Mouse (Mus musculus) telencephalon, adult 2 months (tissue): ENCODE data around the gene Haus8.
"Not testable (repeated sequence)": the region's sequence is repeated elsewhere in the genome, so short reads cannot be mapped to it uniquely, and the experiment has no call there.

Source experiments
- DNase-seq: peaks from one replicate; pipeline ENCODE4 v3.0.0-alpha.2; 2011; ENCODE audit warnings: low read depth, low spot score

Haus8 gene

DNA sequence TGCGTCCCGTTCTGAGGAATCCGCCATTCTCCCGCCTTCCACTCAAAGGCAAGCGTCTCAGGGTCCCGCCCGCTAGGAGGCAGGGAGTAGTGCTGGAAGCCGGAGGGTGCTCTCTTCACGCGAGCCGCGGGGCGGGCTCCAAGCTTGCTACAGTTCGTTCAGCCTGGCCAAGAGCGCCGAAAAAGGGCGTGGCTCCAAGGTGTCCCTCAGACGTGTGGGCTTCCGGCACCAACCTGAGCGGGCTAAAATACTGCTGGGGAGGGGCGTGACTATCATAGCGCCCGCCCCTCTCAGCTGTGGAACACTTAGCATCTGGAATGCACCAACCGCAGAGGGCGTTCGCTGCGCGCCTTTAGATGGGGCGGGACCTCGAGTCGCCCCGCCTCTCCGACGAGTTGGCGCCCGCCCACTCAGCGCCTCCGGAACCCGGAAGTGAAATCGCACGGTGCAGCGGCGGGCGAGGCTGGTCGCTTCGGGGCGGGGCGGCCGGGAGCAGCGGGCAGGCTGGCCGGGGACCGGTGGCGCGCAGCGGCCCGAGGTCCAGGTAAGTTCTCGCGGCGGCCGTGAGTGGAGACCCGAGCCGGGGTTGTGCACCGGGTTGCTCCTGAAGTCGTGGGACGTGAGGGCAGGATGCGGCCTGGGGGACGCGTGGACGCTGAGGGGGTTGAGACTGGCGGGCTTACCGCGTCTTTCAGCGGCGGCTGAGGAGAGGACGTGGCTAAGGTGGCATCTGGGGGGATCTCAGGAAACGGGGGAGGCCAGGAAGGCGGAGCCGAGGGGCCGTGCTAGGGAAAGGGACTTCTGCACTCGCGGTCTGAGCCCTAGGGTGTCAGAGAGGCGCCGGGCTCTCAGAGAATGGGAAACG lies at the start of gene Haus8, which contains the start of gene Myo9b:
TSS of gene Haus8 (minus strand) at position 649 of the 865 bp plus-strand sequence.
TSS of gene Myo9b (plus strand) at position 429 of the 865 bp plus-strand sequence.
- peak; percentile 96 for DNase-seq

DNA sequence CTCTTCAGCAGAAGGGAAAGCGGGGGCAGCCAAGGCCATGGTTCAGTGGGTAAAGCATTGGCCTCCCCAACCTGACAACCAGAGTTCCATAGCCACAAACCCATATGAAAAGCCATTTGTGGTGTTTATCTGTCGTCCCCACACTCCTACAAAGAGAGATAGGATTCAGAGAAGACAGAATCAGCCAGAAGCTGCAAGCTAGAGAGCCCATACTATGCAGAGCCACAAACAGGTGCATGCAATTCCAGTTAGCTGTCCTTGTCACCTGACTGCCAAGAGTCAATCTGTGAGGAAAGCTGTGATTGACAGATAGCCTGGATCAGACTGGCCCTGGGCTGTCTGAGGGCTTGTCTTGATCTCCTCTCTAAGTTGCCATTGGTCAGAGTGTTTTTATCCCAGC lies 47.0 kb upstream of the Haus8 start:
- not testable (repeated sequence) for DNase-seq

DNA sequence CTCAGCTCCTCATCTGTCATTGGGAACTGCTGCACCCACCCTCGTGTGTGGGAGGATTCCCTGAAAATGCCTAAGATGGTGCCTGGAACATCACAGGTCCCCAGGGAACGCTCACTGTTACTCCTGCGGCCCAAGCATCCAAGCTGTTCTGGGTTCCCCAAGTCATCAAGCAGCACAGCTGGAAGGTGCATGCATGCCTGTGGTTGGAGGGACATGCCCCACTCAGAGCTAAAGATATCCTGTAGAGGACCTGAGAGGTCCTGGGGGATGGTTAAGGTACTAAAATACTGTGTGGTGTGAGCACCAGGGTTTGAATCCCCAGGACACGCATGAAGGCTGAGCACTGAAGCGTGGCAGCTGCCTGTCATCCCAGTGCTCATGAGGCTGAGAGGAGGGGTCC lies 45.9 kb upstream of the Haus8 start:
- not testable (repeated sequence) for DNase-seq

DNA sequence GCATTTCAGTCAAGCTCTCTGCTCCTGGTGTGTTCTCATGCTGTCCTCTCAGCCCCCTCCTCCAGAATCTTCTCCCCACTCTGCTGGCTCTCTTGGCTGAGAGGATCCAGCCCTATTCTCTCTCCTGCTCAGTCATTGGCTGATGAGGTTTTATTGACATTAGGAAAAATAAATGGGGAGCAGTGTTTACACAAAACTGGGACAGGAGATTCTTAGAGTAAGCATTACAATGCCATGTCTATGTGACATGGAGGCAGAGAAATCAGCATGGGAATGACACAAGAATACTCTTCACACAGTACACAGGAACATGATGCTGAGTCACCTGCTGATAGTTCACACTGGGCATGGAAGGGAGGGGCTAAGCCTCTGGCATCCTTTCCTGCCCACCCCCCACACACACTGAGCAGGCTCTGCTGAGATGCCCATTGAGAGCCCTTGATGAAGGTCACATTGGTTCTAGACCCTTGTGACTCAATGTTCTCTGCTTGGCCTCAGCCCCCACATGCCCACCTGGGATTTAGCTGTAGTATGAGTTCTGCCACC lies 43.8 kb upstream of the Haus8 start:
- peak; percentile 10 for DNase-seq

DNA sequence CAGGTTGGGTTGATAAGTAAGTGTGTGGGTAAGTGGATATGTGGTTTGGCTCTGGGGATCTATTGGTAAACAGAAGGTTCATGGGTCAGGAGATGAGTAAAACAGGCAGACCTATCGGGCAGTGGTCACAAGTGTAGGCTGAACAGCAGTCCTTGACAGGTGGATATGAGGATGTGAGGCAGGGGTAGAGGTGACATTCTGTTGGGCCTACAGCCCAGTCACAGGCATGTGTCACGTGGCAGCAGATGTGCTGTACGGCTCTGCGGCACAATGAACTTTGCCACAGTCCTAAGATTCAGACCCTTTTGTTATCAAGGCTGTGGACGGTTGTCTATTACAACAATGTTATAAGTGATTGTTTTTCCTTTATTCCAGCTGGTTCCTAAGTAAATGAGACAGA lies 43.2 kb upstream of the Haus8 start:
- no peak for DNase-seq

DNA sequence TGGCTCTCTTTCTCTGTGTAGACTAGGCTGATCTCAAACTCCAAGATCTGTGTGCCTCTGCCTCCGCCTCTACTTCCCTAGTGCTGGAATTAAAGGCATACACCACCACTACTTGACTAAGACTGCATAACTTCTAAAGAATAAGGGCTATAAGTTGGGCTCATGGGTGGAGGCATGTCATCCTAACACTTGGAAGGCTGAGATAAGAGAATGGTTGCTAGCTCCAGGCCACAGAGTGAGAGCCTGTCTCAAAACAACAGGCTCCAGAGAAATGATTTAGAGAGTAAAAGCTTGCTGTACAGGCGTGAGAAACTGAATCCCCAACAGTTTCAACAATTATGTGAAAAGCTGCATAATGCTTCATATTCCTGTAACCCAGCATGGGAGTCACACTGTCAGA lies 41.2 kb upstream of the Haus8 start:
- no peak for DNase-seq

DNA sequence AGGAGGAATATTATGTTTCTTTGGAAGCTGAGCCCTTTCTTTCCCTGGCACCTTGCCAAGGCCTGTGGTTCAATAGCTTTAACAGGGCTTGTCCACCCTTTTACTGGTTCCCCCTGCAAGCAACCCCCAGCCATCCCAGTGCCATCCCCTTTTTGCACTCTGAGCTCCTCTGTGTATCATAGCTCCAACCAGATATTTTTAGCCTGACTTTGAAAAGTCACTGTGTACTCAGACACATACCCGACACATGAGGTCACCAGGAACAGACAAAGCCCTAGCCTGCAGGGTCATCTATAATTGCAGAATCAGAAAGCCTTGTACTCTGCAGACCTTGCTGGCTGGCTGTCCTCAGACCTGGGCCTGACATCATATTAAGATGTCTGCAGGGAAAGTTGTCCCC lies 40.0 kb upstream of the Haus8 start:
- DNase-seq, result no peak

DNA sequence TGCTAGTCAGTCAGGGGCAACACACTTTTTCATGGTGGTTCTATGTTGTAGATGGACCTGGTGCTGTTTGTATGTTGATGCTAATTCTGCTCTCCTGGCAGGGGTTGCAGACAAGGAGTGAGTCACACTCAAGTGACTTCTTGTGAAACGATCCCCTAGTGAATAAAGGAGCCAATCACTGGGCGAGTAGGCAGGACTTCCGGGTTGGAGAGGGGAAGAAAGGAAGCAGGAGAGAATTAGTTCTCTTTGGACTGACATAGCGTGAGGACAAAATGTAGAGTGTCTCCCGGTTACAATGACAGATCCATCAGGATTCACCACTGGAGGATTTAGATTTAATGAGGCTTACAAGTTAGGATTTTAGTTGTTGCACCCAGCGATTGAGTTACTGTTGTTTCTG lies 37.7 kb upstream of the Haus8 start:
- DNase-seq, result no peak

DNA sequence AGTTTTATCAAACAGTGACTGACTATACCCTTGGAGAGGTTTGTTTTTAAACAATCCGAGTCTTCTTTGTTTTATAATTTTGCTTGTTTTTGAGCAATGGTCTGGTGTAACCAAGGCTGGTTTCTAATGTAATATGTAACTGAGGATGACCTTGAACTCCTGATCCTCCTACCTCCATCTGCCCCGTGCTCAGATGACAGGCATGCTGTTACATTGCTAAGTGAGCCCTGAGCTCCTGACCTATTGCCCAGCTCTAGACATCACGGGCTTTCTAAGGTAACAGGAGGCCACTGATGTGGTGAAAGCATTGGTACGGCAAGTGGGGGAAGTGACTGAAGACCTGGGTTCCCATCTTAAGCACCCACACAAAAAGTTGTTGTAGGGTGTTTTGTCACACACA lies 35.2 kb upstream of the Haus8 start:
- no peak for DNase-seq

DNA sequence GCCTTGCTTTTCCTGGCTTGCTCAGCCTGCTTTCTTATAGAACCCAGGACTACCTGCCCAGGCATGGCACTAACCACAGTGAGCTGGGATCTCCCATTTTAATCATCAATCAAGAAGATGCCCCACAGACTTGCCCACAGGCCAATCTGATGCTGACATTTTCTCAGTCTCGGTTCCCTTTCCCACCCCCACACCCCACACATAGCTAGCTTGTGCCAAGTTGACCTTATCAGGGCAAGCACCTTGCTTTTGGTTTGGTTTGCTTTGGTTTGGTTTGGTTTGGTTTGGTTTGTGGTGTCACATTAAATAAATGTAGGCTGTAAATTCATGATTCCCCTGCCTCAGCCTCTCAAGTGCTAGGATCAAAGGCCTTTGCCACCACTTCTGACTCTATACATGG lies 34.6 kb upstream of the Haus8 start:
- DNase-seq, result no peak

DNA sequence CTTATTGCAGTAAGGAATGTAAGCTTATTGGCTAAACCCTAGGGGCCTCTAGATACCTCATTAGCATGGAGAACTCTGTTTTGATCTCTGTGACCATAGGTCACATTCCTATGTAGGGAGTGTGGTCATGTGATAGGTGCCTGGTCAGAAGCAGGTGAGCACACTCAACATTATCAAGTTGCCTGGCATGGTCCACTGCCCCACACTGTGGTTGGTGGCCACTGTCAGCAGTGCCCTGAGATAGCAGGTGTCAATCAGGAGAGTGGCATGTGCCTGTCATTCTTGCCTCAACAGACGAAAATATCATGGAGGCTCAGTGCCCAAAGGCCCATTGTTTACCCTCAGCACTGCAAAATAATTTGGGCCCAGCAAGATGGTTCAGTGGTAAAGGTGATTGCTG lies 33.3 kb upstream of the Haus8 start:
- no peak for DNase-seq

DNA sequence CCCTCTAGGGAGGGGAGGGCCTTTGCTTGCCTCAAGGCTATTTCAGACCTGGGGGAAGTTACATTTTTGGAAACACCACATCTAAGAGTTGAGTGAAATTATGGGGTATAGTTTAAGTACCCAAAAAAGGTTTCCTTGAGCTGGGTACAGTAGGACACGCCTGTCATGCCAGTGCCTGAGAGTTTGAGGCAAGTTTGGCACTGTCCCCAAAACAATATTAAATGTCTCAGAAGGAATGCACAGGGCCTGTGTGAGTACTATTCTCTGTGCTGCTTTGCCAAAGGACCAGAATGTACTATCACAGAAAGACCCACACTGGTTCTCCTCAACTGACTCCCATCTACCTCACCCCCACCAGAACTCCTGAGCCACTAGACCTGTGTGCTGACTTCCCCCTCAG lies 30.9 kb upstream of the Haus8 start:
- DNase-seq, result no peak

DNA sequence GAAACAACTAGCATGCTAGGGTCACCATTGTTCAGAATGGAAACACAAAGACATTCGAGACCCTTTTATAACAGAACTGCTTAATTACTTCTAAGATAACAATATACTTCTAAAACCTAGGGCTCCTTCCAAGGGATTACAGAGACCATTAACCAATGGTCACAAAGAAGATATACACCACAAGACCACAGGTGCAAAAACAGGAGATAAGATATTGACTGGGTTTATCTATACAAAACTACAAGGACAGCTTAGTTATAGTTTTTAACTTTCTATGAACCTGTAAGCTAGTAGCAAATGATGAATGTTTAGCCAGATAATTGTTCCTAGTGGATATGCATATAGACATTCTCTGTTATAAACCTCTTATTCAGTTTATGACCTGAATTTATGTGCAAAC lies 30.1 kb upstream of the Haus8 start:
- DNase-seq, result no peak

DNA sequence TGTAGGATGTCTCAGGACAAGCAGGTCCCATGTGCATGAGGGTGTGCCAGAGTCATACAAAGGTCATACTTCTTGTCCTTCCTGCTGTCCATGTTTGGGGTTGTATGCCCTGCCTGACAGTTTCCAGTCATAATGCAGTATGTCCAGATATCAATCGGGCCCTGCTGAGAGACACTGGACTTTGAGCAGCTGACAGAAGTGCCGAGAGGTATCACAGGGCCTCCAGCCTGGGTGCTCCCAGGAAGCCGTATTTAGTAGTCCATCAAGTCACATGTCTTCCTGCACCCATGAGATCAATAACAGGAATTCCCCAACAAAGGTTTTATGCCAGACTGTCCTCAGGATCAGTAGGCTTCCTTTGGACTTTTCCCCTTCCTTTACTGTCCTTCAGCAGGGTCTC lies 27.0 kb upstream of the Haus8 start:
- no peak for DNase-seq

DNA sequence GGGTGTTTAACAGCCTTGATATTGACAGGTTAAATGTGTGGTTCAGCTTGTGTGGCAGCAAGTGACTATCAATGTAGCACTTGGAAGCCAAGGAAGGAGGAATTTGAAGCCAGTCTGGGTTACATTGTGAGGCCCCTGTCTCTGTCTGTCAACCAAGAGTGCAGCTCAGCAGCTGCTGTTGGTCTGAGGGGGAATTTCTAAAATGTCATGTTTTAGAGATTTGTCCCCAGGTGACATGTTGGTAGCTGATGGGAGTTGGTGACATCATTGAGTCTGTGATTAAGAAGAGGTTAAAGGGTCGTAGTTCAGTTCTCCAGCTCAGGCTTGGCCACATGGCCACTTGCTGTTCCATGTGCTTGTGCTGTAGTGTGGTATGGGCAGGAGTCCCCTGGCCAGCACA lies 24.7 kb upstream of the Haus8 start:
- DNase-seq, result no peak

DNA sequence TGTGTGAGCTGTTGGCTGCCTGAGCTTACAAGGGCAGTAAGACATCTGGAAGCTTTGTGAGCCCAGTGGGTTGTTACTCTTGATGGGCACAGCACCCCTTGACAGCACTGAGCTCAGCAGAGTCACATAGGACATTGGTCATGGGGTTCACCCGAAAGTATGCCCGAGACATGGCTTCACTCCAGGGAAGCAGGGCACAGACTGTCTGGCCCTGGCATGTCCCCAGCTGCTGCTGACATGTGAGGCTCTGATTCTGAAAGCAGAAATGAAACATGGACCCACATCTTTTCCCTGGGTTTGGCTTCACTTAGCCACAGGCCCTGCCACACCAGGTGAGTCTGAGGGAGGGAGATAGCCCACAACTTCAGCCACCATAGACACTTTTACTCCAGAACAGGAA lies 24.1 kb upstream of the Haus8 start:
- DNase-seq, result no peak

DNA sequence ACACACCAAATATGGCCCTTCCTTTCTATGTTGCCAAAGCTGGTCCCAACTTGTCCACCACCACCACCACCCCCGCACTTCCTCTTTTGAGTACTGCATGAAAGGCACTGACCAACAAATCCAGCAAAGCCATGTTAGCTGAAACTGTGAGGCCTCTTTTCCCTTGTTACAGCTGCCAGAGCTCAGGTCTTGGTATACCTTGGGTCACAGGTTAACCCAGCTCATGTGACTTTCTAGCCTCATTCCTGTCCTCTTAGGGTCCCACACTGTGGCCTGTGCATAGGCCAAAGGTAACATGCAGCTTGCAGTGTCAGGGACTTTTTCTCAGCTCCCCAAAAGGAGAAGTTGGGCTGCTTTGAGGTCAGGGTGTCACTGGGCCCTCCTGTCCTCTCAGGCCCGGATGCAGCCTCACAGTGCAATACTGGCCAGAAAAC lies 23.5 kb upstream of the Haus8 start:
- no peak for DNase-seq

DNA sequence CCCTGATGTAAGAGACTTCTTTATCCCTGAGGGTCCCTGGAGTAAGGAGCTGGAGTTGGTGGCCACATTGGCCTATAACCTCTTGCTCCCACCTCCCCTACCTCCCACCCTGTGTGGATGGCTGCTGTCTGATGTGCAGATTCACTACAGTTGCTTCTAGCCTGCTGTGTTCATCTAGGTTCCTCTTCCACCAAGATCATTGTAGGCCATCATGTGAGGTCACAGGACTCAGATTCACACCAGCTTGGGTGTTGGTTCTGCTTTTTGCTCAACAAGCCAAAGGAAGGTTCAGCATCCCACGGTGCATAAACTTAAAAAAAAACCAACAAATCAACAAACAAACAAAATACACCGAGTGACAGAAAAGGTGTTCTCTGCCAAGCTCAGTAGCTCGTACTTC lies 21.2 kb upstream of the Haus8 start:
- DNase-seq, result not testable (repeated sequence)

DNA sequence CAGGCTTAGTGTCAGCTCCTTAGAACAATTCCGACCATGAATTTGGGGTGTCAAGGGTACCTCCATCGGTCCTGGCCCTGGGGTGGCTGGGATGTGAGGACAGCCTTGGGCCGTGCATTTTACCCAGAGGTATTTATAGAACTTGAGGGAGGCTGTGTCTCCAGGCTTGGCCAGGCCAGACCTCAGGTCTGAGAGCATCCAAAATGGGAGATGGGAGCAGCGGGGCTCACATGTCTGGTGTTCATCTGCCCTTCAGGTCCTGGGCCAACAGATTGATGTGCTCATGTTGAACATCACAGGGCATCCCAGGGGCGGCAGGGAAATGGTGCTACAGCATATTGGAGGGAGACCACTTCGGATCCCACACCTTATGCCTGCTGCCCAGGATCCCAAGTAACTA lies 18.6 kb upstream of the Haus8 start:
- no peak for DNase-seq

DNA sequence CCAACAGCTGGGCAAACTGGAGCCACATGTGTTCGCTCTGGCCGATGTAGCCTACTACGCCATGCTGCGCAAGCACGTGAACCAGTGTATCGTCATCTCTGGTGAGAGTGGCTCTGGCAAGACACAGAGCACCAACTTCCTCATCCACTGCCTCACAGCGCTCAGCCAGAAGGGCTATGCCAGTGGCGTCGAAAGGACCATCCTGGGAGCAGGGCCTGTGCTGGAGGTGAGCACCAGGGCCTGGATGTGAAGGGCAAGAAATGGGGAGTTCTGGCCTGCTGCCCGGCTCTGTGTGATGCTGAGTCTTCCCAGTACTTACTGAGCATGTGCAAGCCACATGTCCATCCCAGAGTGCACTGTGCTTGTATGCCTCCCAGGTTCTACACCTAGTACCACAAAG lies 18.2 kb upstream of the Haus8 start:
- no peak for DNase-seq

DNA sequence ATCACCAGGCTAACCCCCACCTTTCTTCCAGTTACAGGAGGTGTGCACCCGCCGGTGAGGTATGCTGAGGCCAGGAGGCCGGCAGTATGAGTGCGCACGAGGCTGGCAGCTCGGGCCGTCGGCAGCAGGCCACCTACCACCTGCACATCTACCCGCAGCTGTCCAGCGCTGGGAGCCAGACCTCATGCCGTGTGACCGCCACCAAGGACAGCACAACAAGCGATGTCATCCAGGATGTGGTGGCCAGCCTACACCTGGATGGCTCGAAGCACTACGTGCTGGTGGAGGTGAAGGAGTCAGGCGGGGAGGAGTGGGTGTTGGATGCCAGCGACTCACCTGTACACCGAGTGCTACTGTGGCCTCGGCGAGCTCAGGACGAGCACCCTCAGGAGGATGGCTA lies 17.5 kb upstream of the Haus8 start:
- no peak for DNase-seq

DNA sequence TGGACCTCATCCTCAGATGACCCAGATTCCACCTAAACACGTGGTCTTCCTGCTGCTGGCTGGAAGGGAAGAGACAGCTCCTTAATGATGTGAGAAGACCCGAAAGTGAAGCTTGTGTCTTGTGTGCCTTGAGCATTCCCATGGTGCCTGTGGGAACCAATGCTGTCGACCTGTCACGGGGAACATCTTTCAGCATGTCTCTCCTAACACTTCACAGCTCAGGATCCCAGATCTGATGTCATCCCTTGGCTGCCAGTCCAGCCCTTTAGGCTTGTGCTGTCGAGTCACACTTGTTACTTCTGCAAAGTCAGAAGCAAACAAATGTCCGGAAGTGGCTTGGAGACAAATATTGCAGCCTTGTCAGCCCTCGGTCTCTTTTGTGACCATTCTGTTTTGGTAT lies 16.4 kb upstream of the Haus8 start:
- no peak for DNase-seq

DNA sequence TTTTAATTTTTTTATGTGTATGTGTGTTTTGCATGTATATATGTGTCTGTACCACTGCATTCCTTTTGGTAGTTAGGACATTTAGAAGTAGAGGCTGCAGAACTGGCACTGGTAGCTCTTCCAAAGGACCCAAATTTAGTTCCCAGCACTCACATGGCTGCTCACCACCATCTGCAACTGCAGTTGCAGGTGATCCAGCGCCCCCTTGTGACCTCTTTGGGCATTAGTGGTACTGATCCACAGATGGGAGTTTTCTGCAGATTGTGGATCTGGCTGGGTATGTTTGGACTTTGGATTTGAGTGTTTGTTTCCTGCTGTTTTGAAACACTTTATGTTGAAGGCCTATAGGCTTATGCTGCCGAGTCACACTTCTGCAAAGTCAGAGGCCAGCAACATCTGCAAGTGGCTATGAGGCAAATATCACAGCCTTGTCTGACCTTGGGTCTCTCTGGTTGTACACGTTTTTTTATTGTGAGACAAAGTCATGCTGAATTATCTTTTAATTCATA lies 15.8 kb upstream of the Haus8 start:
- no peak for DNase-seq
